Mouse (Mus musculus): Measurements from ENCODE around the gene Map2k7.

DNA sequence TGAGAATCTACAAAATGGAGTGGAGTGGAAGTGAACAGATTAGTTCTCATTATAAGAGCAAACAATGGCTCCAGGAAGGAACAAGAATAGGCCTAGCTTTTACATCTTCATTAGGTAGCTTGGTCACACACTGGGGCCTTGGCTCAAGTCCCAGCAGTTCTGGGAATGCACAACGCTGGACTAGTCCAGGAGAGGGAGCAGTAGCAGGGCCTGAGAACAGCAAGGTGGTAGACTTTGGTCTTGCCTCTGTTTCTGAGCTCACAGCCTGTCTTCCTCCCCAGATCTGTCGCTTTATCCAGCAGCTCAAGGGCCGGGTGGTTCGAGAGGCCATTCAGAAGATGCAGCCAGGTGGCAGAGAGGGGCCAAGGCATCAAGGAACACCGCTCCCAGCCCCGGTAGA, 15.5 kb downstream of the Map2k7 start:
- TF ChIP-seq CTCF (IDR thresholded peaks at IDR 0.05; ENCODE audit: control insufficient read depth, insufficient read depth, insufficient replicate concordance, low read depth, low read length) (peak; percentile 34; the same call in 1 of the 2 replicates), POLR2A (IDR thresholded peaks at IDR 0.05; ENCODE audit: control insufficient read depth, low read depth, low read length) (no peak)
